Mouse (Mus musculus) megakaryocyte, embryonic 14.5 days (primary cell): ENCODE results near the gene Ahcyl1.

ENCODE experiments used
- FLI1 ChIP-seq: IDR thresholded peaks from 2 replicates; pipeline ENCODE4 v1.6.1; 2012; ENCODE audit warnings: low read length, inconsistent platforms, mixed read lengths
- GATA1 ChIP-seq: IDR thresholded peaks from 3 replicates; pipeline ENCODE4 v1.6.1; 2012; ENCODE audit warnings: mixed read lengths, low read length, inconsistent platforms, borderline replicate concordance

GRCm38 (mm10) chr3:107628551-107628950 lies 67.8 kb downstream of the Ahcyl1 start:
- no peak for TF ChIP-seq FLI1
- TF ChIP-seq GATA1, result no peak
